Mouse (Mus musculus): ENCODE results near the gene Prickle2. TPM values are rescaled to one million over a fixed set of nuclear protein-coding genes. Genes with fewer than 3 reads are reported as not detected.

Gene Prickle2
- polyA plus RNA-seq, 1 experiment from 2014 or later = 8.3 TPM

- 57% methylated on average over 2 of the region's 2 CpGs for WGBS
- H3K27ac ChIP-seq (ENCODE audit: low read length) = no peak overlapping the region
- ATAC-seq (ENCODE audit: low read depth) = no peak
- no peak overlapping the region for H3K9ac ChIP-seq (ENCODE audit: low read length)
- H3K4me2 ChIP-seq (ENCODE audit: low read depth, low read length) = no peak overlapping the region
- no peaks in the 10 kb centered on the region for H3K9me3 ChIP-seq (ENCODE audit: control insufficient read depth, low read length)
- no peaks in the 10 kb centered on the region for H3K4me1 ChIP-seq (replicated peaks; ENCODE audit: control insufficient read depth, insufficient read depth, low read length)
- no peaks in the 10 kb centered on the region for H3K27me3 ChIP-seq (ENCODE audit: control insufficient read depth, insufficient read depth, low read depth, low read length)
- H3K36me3 ChIP-seq (ENCODE audit: control insufficient read depth, insufficient read depth, low read length) = no peaks in the 10 kb centered on the region
- H3K4me3 ChIP-seq (ENCODE audit: low read length) = no peak overlapping the region
These were observed 57.4 kb downstream of the Prickle2 start for GRCm38 (mm10) chr6:92648571-92648970.

DNA sequence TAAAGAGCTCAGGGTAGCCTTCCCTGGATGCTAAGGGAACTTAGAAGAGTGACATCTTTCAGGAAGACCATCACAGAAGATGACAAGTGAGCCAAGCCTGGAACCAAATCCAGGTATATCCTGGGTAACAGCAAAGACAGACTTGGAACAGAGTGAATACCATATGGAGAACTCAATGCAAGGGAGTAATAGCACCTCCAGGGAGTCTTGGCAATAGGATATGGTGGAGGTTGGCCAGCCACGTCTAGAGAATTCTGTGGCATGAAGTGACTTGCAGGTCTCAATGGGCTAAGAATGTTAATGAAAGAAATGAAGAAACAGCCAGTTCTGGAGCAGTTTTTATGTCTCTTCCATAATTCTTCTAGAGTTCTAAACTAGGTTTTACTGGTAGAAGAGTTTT lies 63.0 kb downstream of the Prickle2 start:
- Histone ChIP-seq H3K4me3 (ENCODE audit: low read length) (no peak overlapping the region), H3K36me3 (ENCODE audit: control insufficient read depth, insufficient read depth, low read length) (no peaks in the 10 kb centered on the region), H3K27me3 (ENCODE audit: control insufficient read depth, insufficient read depth, low read depth, low read length) (no peaks in the 10 kb centered on the region), H3K9me3 (ENCODE audit: control insufficient read depth, low read length) (no peaks in the 10 kb centered on the region), H3K4me2 (ENCODE audit: low read depth, low read length) (no peak overlapping the region), H3K4me1 (replicated peaks; ENCODE audit: control insufficient read depth, insufficient read depth, low read length) (no peaks in the 10 kb centered on the region), H3K9ac (ENCODE audit: low read length) (no peak overlapping the region), H3K27ac (ENCODE audit: low read length) (no peak overlapping the region)
- 87% methylated on average over 1 of the region's 1 CpGs for WGBS
- no peak for ATAC-seq (ENCODE audit: low read depth)

- ATAC-seq (ENCODE audit: low read depth) = no peak
- Histone ChIP-seq H3K4me2 (ENCODE audit: low read depth, low read length) (no peak overlapping the region), H3K36me3 (ENCODE audit: control insufficient read depth, insufficient read depth, low read length) (no peaks in the 10 kb centered on the region), H3K9me3 (ENCODE audit: control insufficient read depth, low read length) (no peaks in the 10 kb centered on the region), H3K27me3 (ENCODE audit: control insufficient read depth, insufficient read depth, low read depth, low read length) (no peaks in the 10 kb centered on the region), H3K27ac (ENCODE audit: low read length) (no peak overlapping the region), H3K4me1 (replicated peaks; ENCODE audit: control insufficient read depth, insufficient read depth, low read length) (no peaks in the 10 kb centered on the region), H3K9ac (ENCODE audit: low read length) (no peak overlapping the region), H3K4me3 (ENCODE audit: low read length) (no peak overlapping the region)
- 57% methylated on average over 7 of the region's 7 CpGs for WGBS
These were observed 64.0 kb downstream of the Prickle2 start for GRCm38 (mm10) chr6:92641956-92642355.

- Histone ChIP-seq H3K4me1 (replicated peaks; ENCODE audit: control insufficient read depth, insufficient read depth, low read length) (no peaks in the 10 kb centered on the region), H3K27ac (ENCODE audit: low read length) (no peak overlapping the region), H3K9ac (ENCODE audit: low read length) (no peak overlapping the region), H3K27me3 (ENCODE audit: control insufficient read depth, insufficient read depth, low read depth, low read length) (no peaks in the 10 kb centered on the region), H3K36me3 (ENCODE audit: control insufficient read depth, insufficient read depth, low read length) (no peaks in the 10 kb centered on the region), H3K4me2 (ENCODE audit: low read depth, low read length) (no peak overlapping the region), H3K9me3 (ENCODE audit: control insufficient read depth, low read length) (no peaks in the 10 kb centered on the region), H3K4me3 (ENCODE audit: low read length) (no peak overlapping the region)
- no peak for ATAC-seq (ENCODE audit: low read depth)
- 86% methylated on average over 2 of the region's 2 CpGs for WGBS
These were observed 65.1 kb downstream of the Prickle2 start for GRCm38 (mm10) chr6:92640896-92641295.

- Histone ChIP-seq H3K4me2 (ENCODE audit: low read depth, low read length) (no peak overlapping the region), H3K27ac (ENCODE audit: low read length) (no peak overlapping the region), H3K4me1 (replicated peaks; ENCODE audit: control insufficient read depth, insufficient read depth, low read length) (no peaks in the 10 kb centered on the region), H3K9me3 (ENCODE audit: control insufficient read depth, low read length) (no peaks in the 10 kb centered on the region), H3K4me3 (ENCODE audit: low read length) (no peak overlapping the region), H3K27me3 (ENCODE audit: control insufficient read depth, insufficient read depth, low read depth, low read length) (no peaks in the 10 kb centered on the region), H3K9ac (ENCODE audit: low read length) (no peak overlapping the region), H3K36me3 (ENCODE audit: control insufficient read depth, insufficient read depth, low read length) (no peaks in the 10 kb centered on the region)
- 40% methylated on average over 1 of the region's 1 CpGs for WGBS
- no peak for ATAC-seq (ENCODE audit: low read depth)
These were observed 69.5 kb downstream of the Prickle2 start for GRCm38 (mm10) chr6:92636431-92636830.

DNA sequence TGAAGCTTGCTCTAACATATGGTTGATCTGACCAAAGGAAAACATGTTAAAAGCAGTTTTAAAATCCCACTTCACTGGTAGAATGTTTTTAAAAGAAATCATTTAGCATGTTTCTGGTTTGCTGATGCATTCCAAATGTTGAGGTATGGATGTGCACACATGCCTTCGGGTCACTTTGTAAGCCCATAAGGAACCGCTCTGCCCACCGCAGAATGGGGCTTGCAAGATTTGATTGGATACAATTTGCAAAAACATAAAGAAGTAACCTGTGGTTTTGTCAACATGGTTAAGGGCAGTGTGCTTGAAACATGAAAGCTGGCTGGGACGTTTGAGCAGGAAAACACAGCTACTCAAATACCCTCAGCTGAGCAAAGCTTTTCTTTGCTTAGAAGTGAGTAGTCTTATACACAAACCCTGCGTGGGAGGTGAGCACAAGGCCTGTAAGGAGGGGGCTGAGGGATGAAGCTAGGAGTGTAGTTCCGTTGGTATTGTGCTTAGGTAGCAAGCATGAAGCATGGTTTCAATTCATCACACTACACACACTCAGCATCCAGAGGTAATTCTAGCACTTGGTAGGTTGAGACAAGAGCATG lies 71.0 kb downstream of the Prickle2 start:
- no peaks in the 10 kb centered on the region for H3K27me3 ChIP-seq (ENCODE audit: control insufficient read depth, insufficient read depth, low read depth, low read length)
- ATAC-seq (ENCODE audit: low read depth) = no peak
- H3K36me3 ChIP-seq (ENCODE audit: control insufficient read depth, insufficient read depth, low read length) = no peaks in the 10 kb centered on the region
- no peaks in the 10 kb centered on the region for H3K4me1 ChIP-seq (replicated peaks; ENCODE audit: control insufficient read depth, insufficient read depth, low read length)
- 54% methylated on average over 6 of the region's 6 CpGs for WGBS
- H3K9me3 ChIP-seq (ENCODE audit: control insufficient read depth, low read length) = no peaks in the 10 kb centered on the region
- no peak overlapping the region for H3K27ac ChIP-seq (ENCODE audit: low read length)
- H3K4me2 ChIP-seq (ENCODE audit: low read depth, low read length) = no peak overlapping the region
- H3K9ac ChIP-seq (ENCODE audit: low read length) = no peak overlapping the region
- no peak overlapping the region for H3K4me3 ChIP-seq (ENCODE audit: low read length)

- WGBS = 66% methylated on average over 2 of the region's 2 CpGs
- no peaks in the 10 kb centered on the region for H3K36me3 ChIP-seq (ENCODE audit: control insufficient read depth, insufficient read depth, low read length)
- no peak overlapping the region for H3K4me2 ChIP-seq (ENCODE audit: low read depth, low read length)
- no peaks in the 10 kb centered on the region for H3K27me3 ChIP-seq (ENCODE audit: control insufficient read depth, insufficient read depth, low read depth, low read length)
- no peaks in the 10 kb centered on the region for H3K4me1 ChIP-seq (replicated peaks; ENCODE audit: control insufficient read depth, insufficient read depth, low read length)
- no peak overlapping the region for H3K9ac ChIP-seq (ENCODE audit: low read length)
- ATAC-seq (ENCODE audit: low read depth) = 0 out of 2 replicates have a peak, but pooled peaks have one; percentile 38
- no peak overlapping the region for H3K27ac ChIP-seq (ENCODE audit: low read length)
- no peaks in the 10 kb centered on the region for H3K9me3 ChIP-seq (ENCODE audit: control insufficient read depth, low read length)
- H3K4me3 ChIP-seq (ENCODE audit: low read length) = no peak overlapping the region
These were observed 75.0 kb downstream of the Prickle2 start for GRCm38 (mm10) chr6:92630991-92631390.

DNA sequence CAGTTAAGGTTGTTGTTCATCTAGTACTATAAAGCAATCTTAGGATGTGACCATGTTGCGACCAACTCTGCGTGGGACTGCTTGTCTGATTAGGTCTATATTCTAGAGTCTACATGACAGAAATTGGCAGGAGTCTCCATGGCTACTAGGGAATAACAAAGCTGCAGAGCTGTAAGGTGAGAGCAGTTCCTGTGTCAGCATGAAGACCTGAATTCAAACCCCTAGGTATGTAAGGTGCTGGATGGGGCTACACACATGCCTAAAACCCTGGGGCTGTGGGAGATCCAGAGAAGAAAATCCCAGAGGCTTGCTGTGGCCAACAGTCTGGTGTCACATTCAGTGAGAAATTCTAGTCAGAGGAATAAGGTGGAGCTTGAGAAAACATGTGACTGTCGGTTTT lies 78.2 kb downstream of the Prickle2 start:
- Histone ChIP-seq H3K27me3 (ENCODE audit: control insufficient read depth, insufficient read depth, low read depth, low read length) (no peaks in the 10 kb centered on the region), H3K9ac (ENCODE audit: low read length) (no peak overlapping the region), H3K9me3 (ENCODE audit: control insufficient read depth, low read length) (no peaks in the 10 kb centered on the region), H3K4me2 (ENCODE audit: low read depth, low read length) (no peak overlapping the region), H3K36me3 (ENCODE audit: control insufficient read depth, insufficient read depth, low read length) (no peaks in the 10 kb centered on the region), H3K4me1 (replicated peaks; ENCODE audit: control insufficient read depth, insufficient read depth, low read length) (no peaks in the 10 kb centered on the region), H3K27ac (ENCODE audit: low read length) (no peak overlapping the region), H3K4me3 (ENCODE audit: low read length) (no peak overlapping the region)
- ATAC-seq (ENCODE audit: low read depth) = no peak
- 85% methylated on average over 3 of the region's 3 CpGs for WGBS

- Histone ChIP-seq H3K9me3 (ENCODE audit: control insufficient read depth, low read length) (no peaks in the 10 kb centered on the region), H3K4me1 (replicated peaks; ENCODE audit: control insufficient read depth, insufficient read depth, low read length) (no peaks in the 10 kb centered on the region), H3K27me3 (ENCODE audit: control insufficient read depth, insufficient read depth, low read depth, low read length) (no peaks in the 10 kb centered on the region), H3K9ac (ENCODE audit: low read length) (no peak overlapping the region), H3K4me3 (ENCODE audit: low read length) (no peak overlapping the region), H3K4me2 (ENCODE audit: low read depth, low read length) (no peak overlapping the region), H3K27ac (ENCODE audit: low read length) (no peak overlapping the region), H3K36me3 (ENCODE audit: control insufficient read depth, insufficient read depth, low read length) (no peaks in the 10 kb centered on the region)
- no peak for ATAC-seq (ENCODE audit: low read depth)
- 64% methylated on average over 8 of the region's 8 CpGs for WGBS
These were observed 78.8 kb downstream of the Prickle2 start for GRCm38 (mm10) chr6:92627048-92627617.
